Mouse (Mus musculus) frontal cortex, postnatal 14 days (tissue): Measurements from ENCODE around the gene Mcoln3.

Experiments used
- DNase-seq, 2 experiments: peaks; one replicate each; pipeline ENCODE4 v3.0.0; 2022; ENCODE audit warnings: low spot score in 2 of 2

Gene Mcoln3

GRCm38 (mm10) chr3:146134834-146135233 is 17.6 kb downstream of the Mcoln3 start:
- no peak for DNase-seq

GRCm38 (mm10) chr3:146135417-146135816 is 18.2 kb downstream of the Mcoln3 start:
- DNase-seq, result no peak

DNA sequence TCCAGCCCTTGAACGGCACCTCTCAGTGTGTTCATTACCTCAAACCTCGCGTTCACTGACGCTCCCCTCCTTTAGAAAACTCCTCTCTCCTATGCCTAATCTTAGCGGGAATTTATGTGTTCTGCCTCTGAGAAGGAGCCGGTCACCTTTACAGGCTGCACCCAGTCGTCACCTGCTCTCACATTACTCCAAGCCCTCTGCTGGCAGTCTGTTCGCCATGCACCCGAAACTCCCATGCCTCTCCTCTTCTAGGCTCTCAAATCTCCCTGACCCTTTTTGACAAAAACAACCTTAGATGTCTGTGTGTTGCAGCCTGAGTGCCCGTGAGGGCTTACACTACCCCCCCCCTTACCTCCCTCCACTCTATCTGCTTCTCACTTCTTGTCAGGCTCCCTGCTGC is 19.2 kb downstream of the Mcoln3 start:
- DNase-seq, result no peak

GRCm38 (mm10) chr3:146140276-146140675 is 23.0 kb downstream of the Mcoln3 start:
- no peak for DNase-seq

GRCm38 (mm10) chr3:146142523-146142922 is 25.3 kb downstream of the Mcoln3 start:
- no peak for DNase-seq

DNA sequence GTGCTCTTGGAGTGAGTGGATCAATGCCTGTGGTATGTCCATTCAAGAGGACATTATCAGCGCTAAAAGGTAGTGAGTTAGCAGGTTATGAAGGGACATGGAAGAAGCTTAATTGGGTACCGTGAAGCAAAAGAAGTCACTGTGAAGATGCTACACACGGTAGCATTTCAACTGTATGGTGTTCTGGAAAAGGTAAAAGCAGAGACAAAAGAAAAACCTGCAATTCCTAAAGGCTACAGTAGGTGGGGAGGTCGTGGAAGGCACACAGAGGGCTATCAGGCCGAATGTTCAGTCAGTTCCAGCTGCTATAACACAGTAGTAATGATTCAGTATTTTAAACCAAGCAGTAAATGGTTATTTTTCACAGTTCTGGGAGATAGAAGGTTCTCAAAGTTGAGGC is 28.3 kb downstream of the Mcoln3 start:
- no peak for DNase-seq

DNA sequence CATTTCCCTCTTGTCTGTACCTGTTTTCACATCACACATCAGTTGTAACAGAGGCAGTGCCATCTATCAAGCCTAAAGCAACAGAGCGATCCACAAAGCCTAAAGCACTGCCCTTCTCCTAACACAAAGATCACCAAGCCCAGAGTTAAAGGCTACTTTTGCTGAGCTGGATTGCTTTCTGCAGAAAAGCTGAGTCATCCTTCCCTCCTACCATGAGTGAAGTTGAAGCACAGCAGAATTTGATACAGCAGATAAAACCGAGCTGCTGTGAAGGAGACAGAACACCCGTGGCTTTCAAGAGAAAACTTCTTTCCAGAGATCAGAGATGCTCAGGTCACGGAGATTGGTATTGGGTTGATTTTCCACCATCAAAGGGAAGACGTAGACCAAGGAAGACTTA is 28.9 kb downstream of the Mcoln3 start:
- no peak for DNase-seq

- no peak for DNase-seq
Observed at GRCm38 (mm10) chr3:146149156-146150057, 32.2 kb downstream of the Mcoln3 start, which contains the start of gene Mcoln2. TSS of gene Mcoln2 (plus strand) at chr3:146149833.

DNA sequence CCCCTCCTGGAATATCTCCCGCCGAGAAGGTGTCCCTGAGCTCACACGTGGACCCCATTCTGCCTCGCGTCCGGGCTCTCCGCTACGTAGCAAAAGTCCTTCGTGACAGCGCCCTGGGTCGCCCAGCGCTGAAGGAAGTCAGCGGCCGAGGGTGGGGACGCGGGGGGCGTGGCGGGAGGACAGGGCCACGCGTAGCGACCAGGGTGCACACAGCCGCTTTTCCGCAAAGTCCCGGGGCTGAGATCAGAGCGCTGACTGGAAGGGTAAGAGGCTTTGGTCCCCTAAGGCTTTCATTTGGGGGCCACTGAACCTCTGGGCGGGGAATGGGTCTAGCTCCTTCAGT is 32.8 kb downstream of the Mcoln3 start:
- no peak for DNase-seq

DNA sequence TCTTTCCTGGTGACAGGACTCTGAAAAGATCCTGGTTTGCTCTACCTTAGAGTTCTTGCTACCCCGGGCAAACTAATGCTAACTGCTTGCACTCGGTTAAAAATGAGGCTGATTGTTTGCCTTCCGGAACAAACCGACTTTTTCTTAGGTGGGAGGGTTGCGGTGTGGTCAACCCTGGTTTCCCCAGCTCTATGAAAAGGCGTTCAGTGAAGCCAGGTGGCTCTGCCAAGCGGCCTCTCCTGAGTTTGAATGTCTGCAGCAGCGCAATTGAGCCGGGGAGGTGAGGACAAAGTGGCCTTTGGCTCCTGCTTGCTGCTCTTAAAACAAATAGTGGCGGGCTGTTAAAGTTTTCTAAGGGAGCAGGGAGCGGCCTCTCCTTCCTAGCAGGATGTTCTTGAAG is 33.3 kb downstream of the Mcoln3 start:
- DNase-seq, result no peak

- DNase-seq, result no peak
Observed at GRCm38 (mm10) chr3:146151328-146151727, 34.1 kb downstream of the Mcoln3 start.

GRCm38 (mm10) chr3:146151755-146152154 is 34.5 kb downstream of the Mcoln3 start:
- DNase-seq, result no peak

GRCm38 (mm10) chr3:146152348-146152747 is 35.1 kb downstream of the Mcoln3 start:
- DNase-seq, result no peak

DNA sequence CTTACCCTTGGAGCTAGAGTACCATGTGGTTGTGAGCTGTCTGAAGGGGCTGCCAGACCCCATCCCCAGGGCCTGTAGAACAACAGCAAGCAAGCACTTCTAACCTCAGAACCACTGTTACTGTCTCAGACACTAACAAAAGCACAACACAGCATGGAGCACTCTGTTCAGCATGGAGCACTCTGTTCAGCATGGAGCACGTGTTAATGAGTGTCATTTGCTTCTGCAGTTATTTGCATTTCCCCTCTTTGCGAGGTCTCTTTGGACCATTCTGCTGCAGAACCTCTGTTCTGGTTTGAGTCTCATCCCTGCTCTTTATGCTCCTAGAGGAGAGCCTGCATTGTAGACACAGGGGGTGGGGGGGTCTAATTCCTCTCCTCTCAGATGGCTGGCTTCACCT is 35.7 kb downstream of the Mcoln3 start:
- DNase-seq, result no peak

DNA sequence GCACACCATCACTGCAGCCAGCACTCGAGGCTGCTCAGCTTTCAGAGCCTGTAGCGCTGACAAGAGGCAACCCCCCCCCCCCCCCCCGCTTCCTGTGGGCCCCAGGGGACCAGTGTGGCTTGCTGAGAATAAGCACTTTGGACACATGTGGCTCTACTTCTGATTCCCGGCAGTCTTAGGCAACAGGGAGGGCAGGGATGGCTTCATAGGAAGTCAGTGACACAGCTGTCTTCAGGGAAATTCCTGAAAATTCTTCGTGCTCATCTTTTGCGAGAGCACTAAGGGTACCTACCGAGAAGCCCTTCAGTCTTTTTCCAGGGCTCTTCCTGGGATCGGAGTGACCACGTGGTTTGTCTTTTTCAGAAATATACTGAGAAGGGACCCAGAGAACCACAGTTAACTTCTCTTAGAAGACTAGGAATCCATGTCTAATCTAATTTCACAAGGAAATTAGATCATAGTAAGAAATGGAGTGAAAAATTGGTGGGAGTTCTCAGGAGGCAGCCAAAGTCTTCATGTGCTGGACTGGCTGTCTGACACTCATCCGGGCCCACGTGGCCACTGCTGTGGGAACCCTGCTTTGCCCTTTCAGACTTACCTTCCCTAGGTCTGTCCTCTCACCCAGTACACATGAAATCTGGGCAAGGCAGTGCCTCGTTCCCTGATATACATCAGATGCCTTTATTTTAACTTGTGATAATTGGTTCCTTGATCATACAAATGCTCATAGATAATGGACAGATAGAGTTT is 36.8 kb downstream of the Mcoln3 start:
- no peak for DNase-seq

DNA sequence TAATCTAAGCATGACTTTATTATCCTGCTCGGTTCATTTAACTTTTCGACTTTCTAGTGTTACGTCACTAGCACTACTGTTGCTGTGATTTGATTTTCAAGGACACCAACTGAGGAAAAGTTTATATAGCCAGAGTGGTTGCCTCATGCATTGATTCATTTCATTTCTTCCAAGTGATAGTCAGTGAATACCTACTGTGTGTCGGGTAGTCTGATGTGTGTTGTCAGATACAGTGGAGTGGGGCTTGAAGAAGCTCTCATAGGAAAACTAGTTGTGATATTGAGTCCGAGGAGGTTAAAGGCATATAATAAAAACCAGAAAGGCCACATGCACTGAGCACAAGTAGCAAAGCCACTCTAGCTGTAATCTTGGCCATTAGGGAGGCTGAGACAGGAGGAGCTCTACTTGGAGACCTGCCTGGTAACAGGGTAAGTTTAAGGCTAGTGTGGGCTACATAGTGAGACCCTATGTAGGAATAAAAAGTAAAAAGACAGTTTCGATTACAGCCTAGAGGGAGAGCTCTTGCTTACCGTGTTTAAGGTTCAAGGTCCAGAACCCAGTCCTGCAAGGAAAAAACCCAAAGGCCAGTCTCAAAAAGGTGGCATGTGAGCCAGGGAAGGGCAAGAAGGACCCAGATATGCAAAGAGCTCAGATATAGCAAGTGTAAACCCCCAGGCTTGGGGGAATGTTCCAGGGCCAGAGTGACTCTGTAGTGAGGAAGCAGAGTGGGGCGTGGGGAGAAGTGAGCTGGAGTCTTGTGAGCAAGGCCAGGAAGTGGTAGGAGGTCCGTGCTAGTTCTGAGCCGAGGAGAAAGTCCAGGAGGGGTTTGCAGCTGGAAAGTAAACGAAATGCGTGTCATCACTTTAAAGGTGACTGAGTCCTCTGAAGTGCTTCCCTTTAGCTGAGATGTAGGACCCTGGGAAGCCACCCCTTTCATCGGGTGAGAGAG is 38.7 kb downstream of the Mcoln3 start:
- DNase-seq, result no peak

DNA sequence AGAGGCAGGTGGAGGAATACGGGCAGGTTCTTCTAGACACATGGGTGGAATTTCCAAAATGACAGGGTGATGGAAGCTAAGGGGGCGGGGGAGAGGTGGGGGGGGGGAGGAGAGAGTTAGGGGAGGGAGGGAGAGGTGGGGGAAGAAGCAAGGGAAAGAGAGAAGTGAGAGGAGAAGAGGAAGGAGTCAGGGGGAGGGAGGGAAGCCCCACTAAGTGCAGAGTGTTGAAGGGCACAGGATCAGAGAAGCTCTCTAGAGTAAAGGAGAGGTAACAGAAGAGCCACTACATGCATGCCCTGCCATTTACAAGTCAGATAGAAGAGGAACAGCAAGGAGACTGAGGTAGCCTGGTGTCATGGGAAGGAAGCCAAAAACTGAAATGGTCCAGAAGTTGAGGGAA is 39.6 kb downstream of the Mcoln3 start:
- no peak for DNase-seq

DNA sequence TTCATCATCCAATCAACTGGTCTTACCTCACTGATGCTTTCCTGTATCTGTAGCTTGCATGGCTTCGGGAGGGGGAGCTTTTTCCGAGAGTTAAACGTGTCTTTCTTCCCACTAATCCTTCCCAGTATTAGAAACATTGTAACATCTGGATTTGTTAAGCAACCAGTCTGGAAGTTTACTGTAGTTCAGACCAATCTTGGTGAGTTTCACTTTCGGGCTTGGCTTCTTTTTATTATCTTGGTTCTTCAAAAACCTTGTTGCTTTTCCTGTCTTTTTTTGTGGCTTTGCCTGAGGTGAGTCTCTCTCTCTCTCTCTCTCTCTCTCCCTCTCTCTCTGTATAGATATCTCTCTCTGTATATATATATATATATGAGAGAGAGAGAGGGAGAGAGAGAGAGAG is 40.8 kb downstream of the Mcoln3 start:
- DNase-seq, result no peak

- no peak for DNase-seq
Observed at GRCm38 (mm10) chr3:146159360-146159759, 42.1 kb downstream of the Mcoln3 start.

- no peak for DNase-seq
Observed at GRCm38 (mm10) chr3:146162197-146162596, 44.9 kb downstream of the Mcoln3 start.

- no peak for DNase-seq
Observed at GRCm38 (mm10) chr3:146169356-146169755, 52.1 kb downstream of the Mcoln3 start.

DNA sequence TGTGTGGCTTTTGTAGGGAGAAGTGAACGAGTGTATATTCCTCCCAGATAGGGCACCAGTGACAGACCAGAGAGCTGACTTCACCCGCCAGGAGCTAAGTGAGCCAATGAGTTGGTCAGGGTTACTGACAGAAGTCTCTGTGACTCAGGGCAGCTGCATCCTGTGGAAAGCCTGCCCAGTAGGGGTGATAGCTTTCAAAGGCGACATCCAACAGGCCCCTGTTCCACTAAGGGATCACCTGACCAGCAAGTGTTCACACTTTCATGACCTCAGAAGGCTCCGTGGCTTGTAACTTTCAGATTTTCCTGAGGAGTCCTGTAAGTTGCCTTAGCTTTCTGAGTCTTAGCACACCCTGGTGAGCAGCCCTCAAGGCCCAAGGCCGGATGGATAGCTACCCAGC is 55.8 kb downstream of the Mcoln3 start:
- DNase-seq, result no peak
